In genomic region chr7:79756334-79756733, GRCm38 (mm10) we compare ENCODE assay signal across 24 mouse cellular contexts. TPM values are rescaled to one million over a fixed set of nuclear protein-coding genes. Genes with fewer than 3 reads are reported as not detected.
DNase-seq lines count a peak whose midpoint lies in the region; ATAC-seq and TF ChIP-seq lines count a peak whose summit lies in the region.
"Had no signal": no experiment of that assay in that cellular context is flagged by ENCODE, and none has a peak within 500 bp of the region (broad histone marks: within the 10 kb centered on the region; RNA-seq: fewer than 3 reads in every experiment).

No protein-coding gene starts in this region.

- DNase-seq in lung, postnatal 0 days (ENCODE audit: low spot score): no peak
- no peak for DNase-seq in lung, adult 2 months
- DNase-seq in spleen, adult 18-20 months: no peak
- DNase-seq: adrenal gland, postnatal 25 days; cerebellum, adult 11-12 months; cerebellum, postnatal 14 days; gastrocnemius, postnatal 10 days; heart, adult 18-20 months; heart, postnatal 4 days; kidney, adult 2 months; kidney, postnatal 25 days; retina, postnatal 1 day; thymus, postnatal 25 days had no signal

- H3K36me3 ChIP-seq in intestine, postnatal 0 days (ENCODE audit: control insufficient read depth, insufficient read depth): no peaks in the 10 kb centered on the region
- H3K36me3 ChIP-seq in intestine, embryonic 16.5 days (ENCODE audit: control insufficient read depth, insufficient read depth, low read length): no peaks in the 10 kb centered on the region
- no peaks in the 10 kb centered on the region for H3K36me3 ChIP-seq in lung, postnatal 0 days (ENCODE audit: insufficient read depth, low read length)
- H3K36me3 ChIP-seq in E14TG2a.4 (ENCODE audit: insufficient read depth, low read length): no peaks in the 10 kb centered on the region
- H3K36me3 ChIP-seq: forebrain, embryonic 10.5 days; hindbrain, embryonic 15.5 days; limb, embryonic 12.5 days; liver, embryonic 15.5 days had no signal

- no peaks in the 10 kb centered on the region for H3K9me3 ChIP-seq in intestine, postnatal 0 days (ENCODE audit: control insufficient read depth)
- H3K9me3 ChIP-seq in intestine, embryonic 16.5 days (ENCODE audit: control insufficient read depth, low read length): no peaks in the 10 kb centered on the region
- H3K9me3 ChIP-seq in lung, postnatal 0 days (ENCODE audit: low read length): no peaks in the 10 kb centered on the region
- H3K9me3 ChIP-seq in E14TG2a.4 (ENCODE audit: low read length): no peaks in the 10 kb centered on the region
- H3K9me3 ChIP-seq: forebrain, embryonic 10.5 days; hindbrain, embryonic 15.5 days; limb, embryonic 12.5 days; liver, embryonic 15.5 days had no signal

- no peak for ATAC-seq in intestine, postnatal 0 days
- no peak for ATAC-seq in intestine, embryonic 16.5 days
- no peak for ATAC-seq in lung, postnatal 0 days

- no peaks in the 10 kb centered on the region for H3K4me1 ChIP-seq in intestine, postnatal 0 days (replicated peaks; ENCODE audit: control insufficient read depth, insufficient read depth, low read length)
- no peaks in the 10 kb centered on the region for H3K4me1 ChIP-seq in intestine, embryonic 16.5 days (ENCODE audit: control insufficient read depth, insufficient read depth, low read length)
- H3K4me1 ChIP-seq in lung, postnatal 0 days (ENCODE audit: insufficient read depth, low read depth, low read length): no peaks in the 10 kb centered on the region; the same call in 1 of the 2 replicates
- H3K4me1 ChIP-seq in lung, adult 2 months (ENCODE audit: control insufficient read depth, insufficient read depth, low read length): no peaks in the 10 kb centered on the region
- H3K4me1 ChIP-seq in E14TG2a.4 (replicated peaks; ENCODE audit: low read depth, low read length): no peaks in the 10 kb centered on the region
- peaks cover 6% of the 10 kb centered on the region for H3K4me1 ChIP-seq in brown adipose tissue, adult 24 weeks (ENCODE audit: control insufficient read depth, insufficient read depth, insufficient read length, low read length)
- H3K4me1 ChIP-seq: forebrain, embryonic 10.5 days; hindbrain, embryonic 15.5 days; limb, embryonic 12.5 days had no signal

- TF ChIP-seq EP300 in lung, postnatal 0 days (IDR thresholded peaks at IDR 0.05): no peak

- H3K4me3 ChIP-seq in intestine, postnatal 0 days (ENCODE audit: low read depth, low read length): no peak overlapping the region
- H3K4me3 ChIP-seq in intestine, embryonic 16.5 days (ENCODE audit: low read length): no peak overlapping the region
- H3K4me3 ChIP-seq in lung, postnatal 0 days (ENCODE audit: low read depth, low read length): no peak overlapping the region
- no peak overlapping the region for H3K4me3 ChIP-seq in lung, adult 2 months (replicated peaks; ENCODE audit: extremely low read depth, low read depth, low read length)
- H3K4me3 ChIP-seq in E14TG2a.4 (replicated peaks; ENCODE audit: low read length): no peak overlapping the region
- H3K4me3 ChIP-seq in brown adipose tissue, adult 24 weeks (ENCODE audit: insufficient read depth, low read depth, low read length): no peak overlapping the region
- H3K4me3 ChIP-seq: forebrain, embryonic 10.5 days; hindbrain, embryonic 15.5 days; limb, embryonic 12.5 days; liver, embryonic 15.5 days had no signal

- no peaks in the 10 kb centered on the region for H3K27me3 ChIP-seq in intestine, postnatal 0 days (replicated peaks; ENCODE audit: control insufficient read depth, insufficient read depth, low read length)
- no peaks in the 10 kb centered on the region for H3K27me3 ChIP-seq in intestine, embryonic 16.5 days (replicated peaks; ENCODE audit: control insufficient read depth, insufficient read depth, low read length)
- H3K27me3 ChIP-seq in lung, postnatal 0 days (replicated peaks; ENCODE audit: insufficient read depth, low read length): no peaks in the 10 kb centered on the region
- no peaks in the 10 kb centered on the region for H3K27me3 ChIP-seq in E14TG2a.4 (ENCODE audit: insufficient read depth, low read length)
- H3K27me3 ChIP-seq: hindbrain, embryonic 15.5 days; liver, embryonic 15.5 days had no signal

- H3K4me2 ChIP-seq in intestine, postnatal 0 days (replicated peaks; ENCODE audit: low read depth): no peak overlapping the region
- no peak overlapping the region for H3K4me2 ChIP-seq in intestine, embryonic 16.5 days (ENCODE audit: low read depth, low read length)
- no peak overlapping the region for H3K4me2 ChIP-seq in lung, postnatal 0 days (replicated peaks; ENCODE audit: low read depth, low read length)
- H3K4me2 ChIP-seq: hindbrain, embryonic 15.5 days; limb, embryonic 12.5 days; liver, embryonic 15.5 days had no signal

- no peak for TF ChIP-seq POLR2A in lung, adult 2 months (IDR thresholded peaks at IDR 0.05; ENCODE audit: borderline replicate concordance, extremely low read depth, low read depth, low read length)

- WGBS in intestine, postnatal 0 days: 46% methylated on average over 2 of the region's 2 CpGs
- 51% methylated on average over 2 of the region's 2 CpGs for WGBS in intestine, embryonic 16.5 days
- 41% methylated on average over 2 of the region's 2 CpGs for WGBS in lung, postnatal 0 days
- 41% methylated on average over 2 of the region's 2 CpGs for WGBS in lung, adult 2 months

- no peak overlapping the region for H3K27ac ChIP-seq in intestine, postnatal 0 days (ENCODE audit: low read depth, low read length)
- no peak overlapping the region for H3K27ac ChIP-seq in intestine, embryonic 16.5 days (ENCODE audit: low read length)
- no peak overlapping the region for H3K27ac ChIP-seq in lung, postnatal 0 days (ENCODE audit: low read length)
- H3K27ac ChIP-seq in brown adipose tissue, adult 24 weeks (replicated peaks; ENCODE audit: low read depth, low read length): 0 out of 2 replicates have a peak overlapping the region, but pooled peaks have one; percentile 58
- H3K27ac ChIP-seq: forebrain, embryonic 10.5 days; hindbrain, embryonic 15.5 days; limb, embryonic 12.5 days; liver, embryonic 15.5 days had no signal

- peak; percentile 38 for TF ChIP-seq CTCF in intestine, postnatal 0 days (IDR thresholded peaks at IDR 0.05; ENCODE audit: low read depth)
- TF ChIP-seq CTCF in lung, postnatal 0 days (IDR thresholded peaks at IDR 0.05): peak; percentile 40
- TF ChIP-seq CTCF in lung, adult 2 months (IDR thresholded peaks at IDR 0.05; ENCODE audit: insufficient read depth, low read length): no peak
- TF ChIP-seq CTCF in E14TG2a.4 (conservative IDR thresholded peaks at IDR 0.05; ENCODE audit: low read length): peak; percentile 33

- H3K9ac ChIP-seq in intestine, postnatal 0 days (ENCODE audit: low read depth, low read length): no peak overlapping the region
- no peak overlapping the region for H3K9ac ChIP-seq in intestine, embryonic 16.5 days (ENCODE audit: low read depth, low read length)
- no peak overlapping the region for H3K9ac ChIP-seq in lung, postnatal 0 days (replicated peaks; ENCODE audit: low read depth)
- H3K9ac ChIP-seq: hindbrain, embryonic 15.5 days; limb, embryonic 12.5 days; liver, embryonic 15.5 days had no signal

RNA-seq across cellular contexts. Expression of gene Wdr93, which starts 13.4 kb away (rescaled TPM):
- 0.05 TPM in 1 of 2 replicates, not detected in the other for polyA plus RNA-seq in intestine, postnatal 0 days (2015; fragmentation: Nextera tagmentation; extraction: Ambion mirVana)
- polyA plus RNA-seq in intestine, embryonic 16.5 days (2015; fragmentation: Nextera tagmentation; extraction: Ambion mirVana): 0.15 and 0.24 TPM in 2 replicates
- 1.6 and 2.0 TPM in 2 replicates for polyA plus RNA-seq in lung, postnatal 0 days (2015; fragmentation: Nextera tagmentation; extraction: Ambion mirVana)
- polyA plus RNA-seq in lung, adult 2 months (2012; rRNA removed): 1.7 and 1.8 TPM in 2 replicates
- 5.8 and 6.6 TPM in 2 replicates for polyA plus RNA-seq in brown adipose tissue, adult 24 weeks (2012; ENCODE audit: insufficient read depth, insufficient read length, missing spikeins)

RNA-seq across cellular contexts. Expression of gene Pex11a, which starts 13.4 kb away (rescaled TPM):
- polyA plus RNA-seq in intestine, postnatal 0 days (2015; fragmentation: Nextera tagmentation; extraction: Ambion mirVana): 22.6 and 23.3 TPM in 2 replicates
- polyA plus RNA-seq in intestine, embryonic 16.5 days (2015; fragmentation: Nextera tagmentation; extraction: Ambion mirVana): 12.7 and 12.8 TPM in 2 replicates
- 17.8 and 23.9 TPM in 2 replicates for polyA plus RNA-seq in lung, postnatal 0 days (2015; fragmentation: Nextera tagmentation; extraction: Ambion mirVana)
- polyA plus RNA-seq in lung, adult 2 months (2012; rRNA removed): 17.9 and 18.6 TPM in 2 replicates
- 71.2 and 78.9 TPM in 2 replicates for polyA plus RNA-seq in brown adipose tissue, adult 24 weeks (2012; ENCODE audit: insufficient read depth, insufficient read length, missing spikeins)

RNA-seq across cellular contexts. Expression of gene Plin1, which starts 23.6 kb away (rescaled TPM):
- not detected in 2 replicates for polyA plus RNA-seq in intestine, postnatal 0 days (2015; fragmentation: Nextera tagmentation; extraction: Ambion mirVana)
- not detected in 2 replicates for polyA plus RNA-seq in intestine, embryonic 16.5 days (2015; fragmentation: Nextera tagmentation; extraction: Ambion mirVana)
- polyA plus RNA-seq in lung, postnatal 0 days (2015; fragmentation: Nextera tagmentation; extraction: Ambion mirVana): 0.45 and 0.60 TPM in 2 replicates
- polyA plus RNA-seq in lung, adult 2 months (2012; rRNA removed): 48.1 and 83.8 TPM in 2 replicates
- 1,266 and 1,376 TPM in 2 replicates for polyA plus RNA-seq in brown adipose tissue, adult 24 weeks (2012; ENCODE audit: insufficient read depth, insufficient read length, missing spikeins)
- polyA plus RNA-seq: forebrain, embryonic 10.5 days; heart, embryonic 14.5 days; limb, embryonic 12.5 days; liver, embryonic 15.5 days; neural tube, embryonic 11.5 days; stomach, embryonic 16.5 days had no signal

RNA-seq across cellular contexts. Expression of gene Mesp1, which starts 37.3 kb away (rescaled TPM):
- polyA plus RNA-seq in intestine, postnatal 0 days (2015; fragmentation: Nextera tagmentation; extraction: Ambion mirVana): 0.21 and 0.27 TPM in 2 replicates
- 0.28 TPM in 1 of 2 replicates, not detected in the other for polyA plus RNA-seq in intestine, embryonic 16.5 days (2015; fragmentation: Nextera tagmentation; extraction: Ambion mirVana)
- polyA plus RNA-seq in lung, postnatal 0 days (2015; fragmentation: Nextera tagmentation; extraction: Ambion mirVana): 0.11 and 0.21 TPM in 2 replicates
- polyA plus RNA-seq in lung, adult 2 months (2012; rRNA removed): 18.8 and 27.6 TPM in 2 replicates
- polyA plus RNA-seq in brown adipose tissue, adult 24 weeks (2012; ENCODE audit: insufficient read depth, insufficient read length, missing spikeins): not detected in 2 replicates
- polyA plus RNA-seq: forebrain, embryonic 10.5 days; heart, embryonic 14.5 days; kidney, adult 2 months; limb, embryonic 12.5 days; liver, embryonic 15.5 days; neural tube, embryonic 11.5 days; stomach, embryonic 16.5 days had no signal

RNA-seq across cellular contexts. Expression of gene Kif7, which starts 40.8 kb away (rescaled TPM):
- 0.69 and 0.82 TPM in 2 replicates for polyA plus RNA-seq in intestine, postnatal 0 days (2015; fragmentation: Nextera tagmentation; extraction: Ambion mirVana)
- 1.2 and 1.4 TPM in 2 replicates for polyA plus RNA-seq in intestine, embryonic 16.5 days (2015; fragmentation: Nextera tagmentation; extraction: Ambion mirVana)
- 1.6 and 1.7 TPM in 2 replicates for polyA plus RNA-seq in lung, postnatal 0 days (2015; fragmentation: Nextera tagmentation; extraction: Ambion mirVana)
- 3.5 and 3.8 TPM in 2 replicates for polyA plus RNA-seq in lung, adult 2 months (2012; rRNA removed)
- polyA plus RNA-seq in brown adipose tissue, adult 24 weeks (2012; ENCODE audit: insufficient read depth, insufficient read length, missing spikeins): 0.40 and 0.58 TPM in 2 replicates

Comparison
In these comparisons a context has a peak if more than half of its experiments do, and no peak if none do; other contexts are left out.
1. RNA of gene Plin1, which starts 23.6 kb away (polyA plus RNA-seq): 1,266 to 1,376 TPM in brown adipose tissue, adult 24 weeks and 48.1 to 83.8 TPM in lung, adult 2 months; 0.45 to 0.60 TPM in lung, postnatal 0 days, not detected in intestine, embryonic 16.5 days and not detected in intestine, postnatal 0 days; every median in the first group is over 10 times any median in the second.